Mouse (Mus musculus): ENCODE results near the gene Xkr7.

Gene Xkr7

DNA sequence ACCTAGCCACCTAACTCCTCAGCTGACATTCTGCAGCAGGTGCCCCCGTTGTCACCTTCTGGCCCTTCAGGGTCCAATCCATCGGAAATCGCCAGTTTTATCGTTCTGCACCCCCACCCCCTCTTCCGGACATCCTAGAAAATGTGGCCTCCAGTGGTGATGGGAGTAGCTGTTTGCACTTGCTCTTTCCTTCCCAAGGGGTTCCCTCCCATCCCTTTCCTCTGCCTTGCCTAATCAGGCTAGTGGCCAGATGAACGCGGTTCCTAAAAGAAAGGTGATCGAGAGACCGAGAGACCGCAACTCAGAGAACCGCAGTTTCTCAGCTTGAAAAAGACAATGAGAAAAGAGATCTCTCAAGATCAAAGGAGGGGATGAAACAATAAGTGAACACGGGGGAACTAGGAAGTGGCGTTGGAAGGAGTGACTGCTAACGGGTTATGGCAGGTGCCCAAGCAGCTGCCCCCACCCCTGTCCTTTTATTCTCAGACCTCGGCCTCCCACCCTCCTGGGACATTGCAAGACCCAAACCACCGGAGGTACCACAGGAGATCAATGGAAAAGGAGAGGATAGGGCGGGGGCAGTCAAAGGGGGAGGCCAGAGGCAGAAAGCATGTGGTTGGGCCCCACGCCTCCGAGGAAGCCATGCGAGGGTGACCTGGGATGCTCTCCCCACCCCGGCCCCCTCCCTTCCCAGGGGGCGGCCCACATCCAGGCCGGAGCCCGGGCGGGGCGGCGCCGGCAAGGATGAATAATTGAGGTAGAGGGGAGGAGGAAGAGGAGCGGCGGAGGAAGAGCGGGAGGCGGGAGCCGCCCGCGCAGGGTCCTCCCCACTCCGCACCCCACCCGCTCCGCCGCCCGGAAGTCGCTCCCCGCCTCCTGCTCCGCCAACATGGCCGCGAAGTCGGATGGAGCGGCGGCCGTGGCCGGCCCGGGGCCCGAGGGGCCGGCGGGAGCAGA, at the start of gene Xkr7:
Gene Xkr7 (plus strand): TSS at position 727 of the 957 bp plus-strand sequence.
- no peak for DNase-seq

DNA sequence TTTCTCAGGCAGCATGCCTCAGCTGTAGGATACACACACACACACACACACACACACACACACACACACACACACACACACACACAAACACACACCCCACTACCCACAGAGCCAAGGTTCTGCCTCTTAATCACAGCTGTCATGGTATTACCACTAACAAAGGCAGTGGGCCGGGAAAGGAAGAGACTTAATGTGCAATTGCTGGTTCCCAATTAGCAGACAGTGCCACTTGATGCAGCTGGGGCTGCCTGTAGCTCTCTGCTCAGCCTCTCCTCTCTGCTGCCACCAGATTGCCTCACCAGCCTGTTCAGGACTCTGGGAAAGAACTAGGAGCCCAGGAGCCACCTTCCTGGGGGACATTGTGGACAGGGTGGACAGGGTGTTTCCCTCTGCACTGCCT, 46.1 kb upstream of the Xkr7 start:
- DNase-seq: no peak

DNA sequence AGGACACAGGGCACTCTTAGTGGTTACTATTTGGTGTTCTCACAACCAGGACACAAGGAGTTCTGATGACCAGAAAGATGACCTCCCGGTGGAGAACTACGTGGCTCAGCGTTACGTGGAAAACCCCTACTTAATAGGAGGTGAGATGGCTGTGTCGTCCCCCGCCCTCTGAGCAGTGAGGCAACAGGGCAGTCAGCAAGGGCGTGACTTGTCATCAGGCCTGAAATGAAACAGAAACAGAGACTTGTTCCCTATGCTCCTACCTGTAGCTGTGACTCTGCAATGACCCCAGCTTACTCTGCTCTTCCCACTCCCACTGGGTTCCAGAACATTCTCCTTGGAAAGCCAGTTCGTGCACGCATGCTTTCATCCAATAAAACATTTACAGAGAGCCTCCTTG, 40.1 kb upstream of the Xkr7 start:
- DNase-seq: no peak

DNA sequence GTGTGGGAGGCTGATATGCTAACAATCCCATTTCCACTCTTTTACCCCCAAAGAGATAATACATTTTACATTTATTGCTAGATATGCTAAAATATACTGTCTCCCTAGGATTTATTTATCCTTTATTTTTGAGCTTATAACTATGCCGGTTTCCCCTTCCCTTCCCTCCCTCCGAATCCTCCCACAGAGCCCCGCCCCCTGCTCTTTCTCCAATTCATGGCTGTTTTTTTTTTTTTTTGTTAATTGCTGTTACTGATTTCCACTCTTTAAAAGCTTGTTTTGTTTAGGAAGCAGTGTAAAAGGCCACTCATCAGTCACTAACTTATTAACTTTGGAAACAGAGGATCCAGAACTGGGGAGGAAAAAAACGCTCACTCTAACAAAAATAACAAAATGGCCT, 34.6 kb upstream of the Xkr7 start:
- no peak for DNase-seq

DNA sequence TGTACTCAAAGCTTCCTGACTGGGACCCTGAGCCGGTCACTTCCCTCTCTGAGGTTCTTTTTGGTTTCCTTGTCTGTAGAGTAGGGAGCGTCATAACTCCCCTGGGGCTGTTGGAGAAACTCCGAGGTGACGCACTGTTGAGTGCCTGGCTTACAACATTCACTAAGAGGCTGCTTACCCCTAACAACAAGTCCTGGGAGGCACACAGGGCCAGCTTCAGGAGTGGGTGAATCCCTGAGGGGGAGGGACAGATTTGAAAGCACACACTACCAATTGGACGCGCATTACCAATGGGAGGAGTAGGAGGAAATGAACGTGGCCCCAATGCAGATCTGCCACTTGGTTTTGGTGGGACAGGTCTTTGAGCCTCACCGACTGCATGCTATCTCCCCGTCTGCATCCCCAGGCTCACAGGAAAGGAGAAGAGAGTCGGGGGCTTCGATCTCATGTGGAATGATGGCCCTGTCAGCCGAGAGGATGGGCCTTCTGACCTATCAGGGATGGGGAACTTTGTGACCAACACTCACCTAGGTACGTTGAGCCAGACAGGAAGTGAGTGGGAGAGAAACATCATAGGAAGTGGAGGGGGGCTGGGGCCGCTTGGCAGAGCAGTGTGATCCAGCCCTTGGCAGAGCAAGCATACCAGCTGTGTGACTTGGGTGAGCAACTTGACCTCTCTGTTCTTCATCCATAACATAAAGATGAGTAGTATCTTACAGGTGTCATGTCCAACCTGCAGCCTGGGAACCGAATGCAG, 29.0 kb upstream of the Xkr7 start:
- no peak for DNase-seq

DNA sequence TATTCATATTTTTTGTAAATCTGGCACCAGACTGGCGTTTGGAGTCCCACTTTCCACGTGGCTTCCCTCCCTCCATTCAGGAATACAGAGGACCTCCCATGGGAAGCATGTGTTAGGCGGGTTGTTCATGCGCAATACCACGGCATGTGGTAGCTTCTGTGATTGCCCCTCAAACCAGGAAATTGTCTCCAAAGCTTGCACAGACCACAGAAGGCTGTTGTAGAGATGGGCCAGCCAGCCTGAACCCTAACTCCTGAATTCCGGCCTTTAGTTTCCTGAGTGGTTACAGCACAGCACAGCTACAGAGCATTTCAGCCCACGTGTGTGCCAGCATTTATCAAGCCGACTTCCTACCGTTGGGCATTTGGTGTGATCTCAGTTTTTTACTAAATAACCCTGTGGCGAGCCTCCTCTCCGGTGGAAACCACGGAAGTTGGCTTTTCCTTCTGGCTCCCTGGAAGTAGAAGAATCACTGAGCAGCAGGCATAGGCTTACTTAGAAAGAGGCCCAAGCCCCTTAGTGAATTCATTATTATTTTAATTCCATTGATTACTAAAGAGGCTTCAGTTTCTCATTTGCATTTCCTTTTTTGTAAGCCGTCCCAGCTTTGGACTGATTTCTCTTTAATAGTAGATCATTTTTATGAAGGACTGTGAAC, 27.8 kb upstream of the Xkr7 start:
- no peak for DNase-seq

DNA sequence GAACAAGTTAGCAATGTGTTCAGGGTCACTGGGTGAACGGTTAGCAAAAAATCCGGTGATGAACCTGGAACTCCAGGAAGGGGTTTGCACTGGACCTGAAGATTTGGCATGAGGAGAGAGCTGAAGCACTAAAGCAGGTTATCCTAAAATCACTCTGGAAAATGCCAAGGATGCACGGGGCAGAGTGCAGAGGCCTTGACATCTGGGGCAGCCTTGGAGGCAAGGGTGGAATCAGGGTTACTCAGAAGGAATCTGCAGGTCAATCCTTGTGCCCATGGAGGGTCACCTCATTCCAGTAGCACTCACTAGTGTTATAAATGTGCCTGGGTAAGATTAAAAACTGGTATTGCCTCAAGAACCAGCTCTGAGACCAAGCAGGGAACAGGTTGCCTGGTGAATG, 25.7 kb upstream of the Xkr7 start:
- DNase-seq: no peak

DNA sequence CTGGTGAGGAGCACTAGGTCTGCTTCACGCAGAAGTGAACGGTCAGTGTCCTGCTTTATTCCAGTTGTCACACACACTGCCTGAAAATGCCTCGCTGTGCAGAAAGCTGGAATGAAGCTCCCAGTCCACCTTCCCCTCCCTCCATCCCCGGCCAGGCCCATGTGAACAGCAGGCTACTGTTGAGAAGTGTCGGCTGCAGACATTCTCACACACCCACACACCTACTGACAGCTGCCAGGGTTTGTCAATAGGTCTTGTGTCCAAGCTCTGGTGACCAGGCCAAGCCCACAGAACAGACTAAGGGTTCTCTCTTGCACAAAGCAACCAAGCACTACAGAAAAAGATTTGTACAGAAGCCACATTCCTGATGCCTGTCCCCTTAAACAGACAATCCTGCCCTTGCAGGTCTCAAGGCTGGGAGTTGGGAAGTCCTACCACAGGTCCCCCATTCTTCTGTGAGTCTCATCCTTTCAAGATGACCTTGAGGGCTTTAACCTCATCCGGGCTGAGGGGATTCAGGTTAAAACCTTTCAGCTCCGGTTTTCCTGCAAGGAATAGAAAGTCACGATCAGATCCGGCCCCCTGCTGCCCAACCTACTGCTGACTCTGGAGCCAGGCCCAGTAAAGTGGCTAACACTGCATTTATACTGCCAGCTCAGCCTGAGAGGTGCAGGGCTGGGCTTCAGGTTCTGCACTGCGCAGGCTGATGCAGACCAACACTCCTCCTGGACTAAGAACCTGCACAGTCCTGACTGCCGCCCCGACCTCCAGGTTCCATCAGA, 22.3 kb upstream of the Xkr7 start:
- no peak for DNase-seq

DNA sequence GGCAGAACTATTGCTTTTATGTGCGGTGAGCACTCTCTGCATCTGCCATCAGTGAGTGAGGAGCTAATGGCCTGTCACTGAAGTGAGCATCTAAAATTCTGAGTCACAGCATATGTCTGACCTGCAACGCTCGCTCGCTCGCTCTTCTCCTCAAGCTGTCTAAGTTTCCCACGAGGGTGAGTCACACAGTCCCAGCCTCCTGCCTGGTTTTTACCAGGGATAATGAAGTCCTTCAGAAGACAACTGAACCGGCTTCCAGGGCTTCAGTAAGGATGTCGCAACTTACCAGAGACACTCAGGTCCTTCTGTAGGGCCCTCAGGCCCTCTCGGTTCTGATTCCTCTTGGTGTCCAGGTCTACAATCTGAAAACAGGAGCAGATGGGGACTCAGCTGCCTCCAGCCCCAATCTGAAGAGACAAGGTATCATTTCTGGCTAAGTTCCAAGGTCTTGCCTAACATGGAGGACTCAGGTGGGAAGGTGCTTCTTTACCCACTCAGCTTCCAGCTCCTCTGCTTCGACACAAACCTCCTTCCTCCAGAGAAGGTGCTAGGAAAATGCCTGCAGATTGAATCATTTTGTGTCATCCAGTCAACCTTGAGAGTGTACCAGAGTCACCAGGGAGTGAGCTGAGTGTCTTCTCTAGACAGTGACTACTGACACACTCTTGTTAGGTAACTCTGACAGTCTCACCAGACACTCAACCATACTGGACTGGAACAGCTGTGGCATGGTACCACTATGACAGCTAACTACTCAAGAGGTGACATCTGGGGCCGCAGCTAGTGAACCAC, 17.7 kb upstream of the Xkr7 start:
- DNase-seq: no peak

DNA sequence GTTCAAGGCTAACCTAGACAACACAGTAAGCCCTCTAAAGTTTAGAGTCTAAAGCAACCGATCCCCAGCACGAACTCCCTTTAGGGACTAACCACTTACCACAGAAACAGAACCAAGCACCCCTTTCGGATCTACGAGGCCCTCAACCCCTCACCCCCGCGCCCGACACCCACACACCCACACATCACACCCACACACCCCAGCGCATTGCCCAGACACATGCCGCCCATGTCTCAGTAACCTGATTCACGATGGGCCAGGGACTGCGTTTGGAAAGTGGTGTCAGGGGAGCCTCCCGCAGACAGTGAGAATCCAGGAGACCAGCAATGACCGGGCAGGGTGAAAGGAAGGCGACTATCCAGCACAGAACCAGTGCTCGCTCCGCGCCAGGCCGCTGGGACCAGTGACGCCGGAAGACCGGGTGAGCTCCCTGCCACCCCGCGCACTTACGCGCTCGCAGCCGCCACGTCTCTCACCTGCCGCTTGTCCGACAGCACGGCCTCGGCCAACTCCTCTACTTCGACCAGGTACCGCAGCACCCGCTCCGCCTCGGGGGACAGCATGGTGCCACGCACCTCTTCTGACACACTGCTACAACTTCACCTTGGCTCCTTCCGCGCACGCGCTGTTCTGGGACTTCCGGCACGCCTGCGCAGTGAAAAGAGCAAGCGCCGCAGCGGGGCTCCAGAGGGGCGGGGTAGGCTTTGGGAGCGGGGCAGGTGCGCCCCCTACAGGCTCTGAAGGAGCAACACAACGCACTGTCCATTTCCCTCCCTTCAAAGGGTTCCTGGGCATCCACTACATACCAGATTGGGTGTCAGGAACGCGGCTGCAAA, 16.7 kb upstream of the Xkr7 start, which contains the start of gene Pdrg1:
Gene Pdrg1 (minus strand): TSS at position 670 of the 836 bp plus-strand sequence.
- DNase-seq: peak; percentile 99

DNA sequence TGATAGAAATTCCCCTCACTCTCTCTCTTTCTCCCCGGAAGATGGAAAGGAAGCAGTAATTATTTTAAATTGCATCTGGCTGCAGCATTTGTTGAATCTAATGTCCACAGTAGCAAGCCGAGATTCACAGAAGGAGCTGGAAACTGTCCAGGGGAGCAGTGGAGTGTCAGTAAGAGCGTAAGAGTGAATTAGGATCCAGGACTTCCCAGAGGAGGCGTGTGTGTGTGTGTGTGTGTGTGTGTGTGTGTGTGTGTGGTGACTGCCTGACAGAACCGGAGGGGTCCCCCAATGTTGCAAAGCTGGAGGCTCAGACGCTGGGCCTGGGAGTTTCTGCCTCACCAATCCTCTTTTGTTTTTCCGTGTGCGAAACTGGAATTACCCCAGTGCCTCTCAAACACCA, 15.8 kb upstream of the Xkr7 start:
- DNase-seq: no peak

DNA sequence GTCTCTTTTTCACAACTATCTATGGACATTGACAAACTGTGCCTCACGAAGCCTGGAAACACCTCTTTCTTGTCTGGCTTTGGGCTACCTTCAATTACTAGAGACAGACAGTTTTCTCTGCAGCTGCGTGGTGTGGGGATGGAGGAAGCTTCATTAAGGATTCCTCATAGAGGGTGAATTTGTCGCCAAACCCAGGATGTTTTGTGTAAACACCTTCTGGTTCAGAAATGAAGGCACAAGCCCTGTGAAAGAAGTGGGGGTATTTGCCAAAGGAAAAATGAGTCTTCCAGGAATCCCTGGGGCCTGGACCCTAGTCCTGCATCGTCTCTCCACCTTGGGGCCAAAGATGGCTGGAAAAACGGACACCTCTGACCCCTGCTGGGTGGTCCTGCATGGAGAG, 14.9 kb upstream of the Xkr7 start:
- no peak for DNase-seq

DNA sequence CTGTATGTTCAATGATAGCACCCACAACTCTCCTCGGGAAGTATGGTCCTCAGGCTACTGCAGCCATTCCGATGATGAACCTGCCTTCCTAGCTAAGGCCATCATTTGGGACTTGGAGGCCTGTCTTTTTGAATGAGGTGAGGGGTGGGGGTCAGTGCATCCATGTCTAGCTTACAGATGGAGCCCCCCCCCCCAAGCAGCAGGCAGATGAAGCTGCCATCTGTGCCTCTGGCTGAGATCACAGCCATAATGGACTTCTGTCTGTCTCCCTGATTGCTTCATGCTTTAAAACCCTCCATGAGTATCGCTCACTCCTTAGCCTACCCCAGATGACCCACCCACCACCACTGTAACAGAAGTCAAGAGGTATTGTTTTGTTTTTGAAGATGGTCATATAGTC, 12.3 kb upstream of the Xkr7 start:
- DNase-seq: no peak

DNA sequence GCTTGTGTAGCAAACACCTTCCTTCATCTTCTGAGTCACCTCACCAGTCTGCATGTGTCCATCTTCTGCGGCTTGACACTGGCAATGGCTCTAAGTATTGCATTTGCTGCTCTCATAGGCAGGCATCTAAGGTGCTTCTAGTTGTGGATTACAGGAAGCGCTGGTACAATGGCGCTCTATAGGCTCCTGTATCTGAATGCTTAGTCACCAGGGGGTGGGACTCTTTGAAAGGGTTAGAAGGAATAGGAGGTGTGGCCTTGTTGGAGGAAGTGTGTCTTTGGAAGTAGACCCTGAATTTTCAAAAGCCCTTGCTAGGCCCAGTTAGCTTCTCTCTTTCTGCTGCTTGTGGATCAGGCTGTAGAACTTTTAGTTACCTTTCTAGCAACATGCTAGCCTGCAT, 10.5 kb upstream of the Xkr7 start:
- DNase-seq: no peak

DNA sequence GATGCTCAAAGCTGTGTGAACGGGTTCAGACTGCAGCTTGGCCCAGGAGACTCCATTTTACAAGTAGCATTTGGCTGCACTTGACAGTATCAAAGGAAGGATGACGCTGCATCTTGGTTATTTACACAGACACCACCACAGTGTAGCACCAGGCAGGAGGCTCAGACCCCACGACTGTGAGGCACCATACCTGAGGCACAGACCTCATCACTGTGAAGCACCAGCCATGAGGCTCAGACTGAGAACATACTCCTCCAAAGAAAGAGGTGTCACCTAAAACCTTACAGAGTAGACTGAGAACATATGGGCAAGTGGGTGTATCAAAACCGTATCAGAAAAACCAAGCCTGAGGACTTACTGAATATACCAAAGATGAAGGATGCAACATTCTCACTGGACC, 8.8 kb upstream of the Xkr7 start:
- DNase-seq: no peak

DNA sequence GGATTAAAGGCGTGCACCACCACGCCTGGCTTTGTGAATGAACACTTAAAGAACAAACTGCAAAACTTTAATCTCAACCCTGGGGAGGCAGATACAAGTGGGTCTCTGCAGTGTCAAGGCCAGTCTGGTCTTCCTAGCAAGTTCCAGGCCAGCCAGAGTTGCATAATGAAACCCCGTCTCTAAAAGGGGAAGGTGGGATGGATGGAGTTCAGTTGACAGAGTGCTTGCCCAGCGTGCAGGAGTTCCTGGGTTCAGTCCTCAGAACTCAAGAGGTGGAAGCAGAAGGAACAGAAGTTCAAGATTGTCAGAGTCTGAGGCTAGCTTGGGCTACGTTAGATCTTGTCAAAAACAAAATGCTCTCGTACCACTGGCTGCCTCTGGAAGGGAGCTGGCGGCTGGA, 5.6 kb upstream of the Xkr7 start:
- no peak for DNase-seq

DNA sequence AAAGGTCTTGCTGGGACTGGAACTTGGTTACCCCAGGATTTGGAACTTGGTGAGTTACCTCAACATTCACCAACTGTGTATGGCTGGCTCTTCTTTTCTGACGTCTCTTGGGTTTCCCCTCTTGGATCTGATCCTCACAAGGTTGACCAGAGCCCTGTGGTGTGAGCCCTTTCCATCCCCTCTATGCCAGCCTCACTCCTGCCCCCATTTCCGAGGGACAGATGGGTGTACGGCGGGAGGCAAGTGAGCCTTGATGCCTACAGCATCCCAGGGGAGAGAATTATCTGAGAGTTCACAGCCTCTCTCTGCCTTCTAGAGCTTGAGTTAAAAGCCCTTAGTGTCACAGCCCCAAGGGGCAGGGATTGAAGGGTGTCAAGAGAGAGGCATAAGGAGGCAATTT, 4.2 kb upstream of the Xkr7 start:
- DNase-seq: no peak

DNA sequence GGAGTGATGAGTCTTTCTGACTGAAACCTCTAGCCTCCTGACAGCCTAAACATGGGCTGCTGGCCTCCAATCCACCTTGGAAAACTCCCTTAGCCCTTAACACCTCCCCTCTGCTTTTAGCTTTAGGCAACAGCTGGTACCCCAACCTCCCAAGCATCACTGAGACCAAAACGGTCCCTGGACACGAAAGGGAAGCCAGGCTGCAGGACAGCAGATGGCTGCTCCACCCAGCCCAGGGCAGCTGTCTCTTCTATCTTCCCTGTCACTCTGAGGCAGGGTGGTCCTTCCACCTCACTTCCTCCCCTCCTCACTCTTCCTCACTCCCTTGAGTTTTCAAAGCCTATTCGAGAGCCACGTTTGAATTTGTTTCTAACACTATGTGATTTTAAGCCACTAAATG, 1.2 kb upstream of the Xkr7 start:
- no peak for DNase-seq

DNA sequence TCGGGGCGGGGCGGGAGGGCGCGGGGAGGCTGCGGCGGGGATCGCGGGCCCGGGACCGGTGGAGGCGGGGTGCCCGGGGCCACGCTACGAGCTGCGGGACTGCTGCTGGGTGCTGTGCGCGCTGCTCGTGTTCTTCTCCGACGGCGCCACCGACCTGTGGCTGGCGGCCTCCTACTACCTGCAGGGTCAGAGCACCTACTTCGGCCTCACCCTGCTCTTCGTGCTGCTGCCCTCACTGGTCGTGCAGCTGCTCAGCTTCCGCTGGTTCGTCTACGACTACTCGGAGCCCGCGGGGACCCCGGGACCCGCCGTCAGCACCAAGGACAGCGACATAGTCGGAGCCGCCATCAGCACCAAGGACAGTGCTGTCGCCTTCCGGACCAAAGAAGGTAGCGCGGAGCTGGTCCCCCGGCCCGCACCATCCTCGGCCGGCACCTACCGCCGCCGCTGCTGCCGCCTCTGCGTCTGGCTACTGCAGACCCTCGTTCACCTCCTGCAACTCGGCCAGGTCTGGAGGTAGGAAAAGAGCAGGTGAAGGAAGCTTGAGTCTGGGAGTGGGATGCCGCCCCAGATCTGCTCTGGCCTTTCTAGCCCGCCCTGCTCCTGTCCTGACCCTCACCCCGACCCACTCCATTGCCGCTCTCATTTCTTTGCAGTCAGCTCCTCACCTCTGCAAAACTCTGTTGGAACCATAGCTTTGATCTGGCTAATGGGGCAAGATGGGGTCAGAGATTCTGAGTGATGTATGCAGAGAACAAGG, 611 bp downstream of the Xkr7 start:
- peak; percentile 92 for DNase-seq

DNA sequence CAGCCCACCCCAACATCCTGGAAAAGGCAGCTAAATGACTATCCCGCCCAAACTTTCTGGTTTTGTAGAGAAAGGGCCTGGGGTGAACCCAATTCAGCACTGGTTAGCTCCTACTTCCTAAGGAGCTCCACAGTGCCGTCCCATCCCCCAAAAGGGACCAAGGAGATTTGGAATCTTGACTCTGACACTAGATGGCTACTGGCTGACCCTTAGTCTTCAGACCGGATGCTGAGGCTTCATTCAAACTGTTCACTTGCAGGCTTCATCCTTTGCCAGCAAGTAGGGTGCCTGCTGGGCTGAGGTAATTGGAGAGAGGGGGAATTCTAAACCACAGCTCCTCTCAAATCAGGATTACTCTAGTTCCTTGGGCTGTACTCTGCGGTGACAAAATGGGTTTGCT, 1.3 kb downstream of the Xkr7 start:
- no peak for DNase-seq

Measured in heart, adult 11 months (tissue).